Mouse (Mus musculus) cerebellum, adult 2 months (tissue): ENCODE results near the gene Raph1. TPM values are rescaled to one million over a fixed set of nuclear protein-coding genes. Genes with fewer than 3 reads are reported as not detected.

Experiments
- DNase-seq, 2 experiments: peaks; one replicate each; pipeline ENCODE4 v3.0.0; 2021
- H3K27ac ChIP-seq: fragments of 200-500 bp; 2 replicates; pipeline ENCODE4 v1.5.1; 2012; ENCODE audit warnings: low read length, control low read depth, inconsistent platforms; ENCODE audit not compliant: insufficient read depth
- H3K27me3 ChIP-seq: fragments of 200-500 bp; 2 replicates; pipeline ENCODE4 v1.6.1; 2012; ENCODE audit warnings: inconsistent platforms, mild to moderate bottlenecking, low read length, moderate library complexity; ENCODE audit not compliant: control insufficient read depth, insufficient read depth
- H3K4me1 ChIP-seq: fragments of 200-500 bp; 2 replicates; pipeline ENCODE4 v1.6.1; 2011; ENCODE audit warnings: low read length; ENCODE audit not compliant: control insufficient read depth, insufficient read depth
- H3K4me3 ChIP-seq: fragments of 200-500 bp; replicated peaks from 2 replicates; pipeline ENCODE3; 2011; ENCODE audit warnings: mild to moderate bottlenecking, low read depth, low read length, control low read depth; ENCODE audit not compliant: insufficient read depth
- CTCF ChIP-seq: fragments of 200-500 bp; IDR thresholded peaks from 2 replicates; pipeline ENCODE4 v1.5.1; 2011; ENCODE audit warnings: low read depth, mild to moderate bottlenecking, control low read depth, low read length, moderate library complexity, borderline replicate concordance; ENCODE audit not compliant: insufficient read depth
- POLR2A ChIP-seq: fragments of 200-500 bp; IDR thresholded peaks from 2 replicates; pipeline ENCODE4 v1.6.1; 2011; ENCODE audit warnings: low read length, control low read depth, borderline replicate concordance; ENCODE audit not compliant: insufficient read depth
- WGBS: fragments of 180-500 bp; shearing (Covaris S2); methylation state at CpG from one replicate; pipeline ENCODE4 v1.1.7; 2018; 5-methylcytosine and 5-hydroxymethylcytosine counted together
- polyA plus RNA-seq: library from polyadenylated mRNA; depleted of rRNA; stranded (reverse); fragments of >200 nt; gene quantifications from 2 replicates; pipeline ENCODE4 v1.2.3, GENCODE M21; 2012

The Raph1 gene
- polyA plus RNA-seq, 1 experiment: 11.1 TPM

GRCm38 (mm10) chr1:60600682-60601081 is 33.8 kb upstream of the Raph1 start:
- peaks cover 6% of the 10 kb centered on the region; the same call in 1 of the 2 replicates for H3K4me1 ChIP-seq
- TF ChIP-seq CTCF: no peak
- no peak for TF ChIP-seq POLR2A
- WGBS: 92% methylated on average over 6 of the region's 6 CpGs
- no peak overlapping the region for H3K4me3 ChIP-seq
- no peaks in the 10 kb centered on the region for H3K27me3 ChIP-seq
- no peak for DNase-seq
- no peak overlapping the region for H3K27ac ChIP-seq

- H3K4me1 ChIP-seq: peaks cover 6% of the 10 kb centered on the region; the same call in 1 of the 2 replicates
- no peak for DNase-seq
- WGBS: 93% methylated on average over 3 of the region's 3 CpGs
- no peak overlapping the region for H3K4me3 ChIP-seq
- no peaks in the 10 kb centered on the region for H3K27me3 ChIP-seq
- no peak overlapping the region for H3K27ac ChIP-seq
- TF ChIP-seq CTCF: no peak
- no peak for TF ChIP-seq POLR2A
Measured at GRCm38 (mm10) chr1:60599926-60600325, 33.0 kb upstream of the Raph1 start.

DNA sequence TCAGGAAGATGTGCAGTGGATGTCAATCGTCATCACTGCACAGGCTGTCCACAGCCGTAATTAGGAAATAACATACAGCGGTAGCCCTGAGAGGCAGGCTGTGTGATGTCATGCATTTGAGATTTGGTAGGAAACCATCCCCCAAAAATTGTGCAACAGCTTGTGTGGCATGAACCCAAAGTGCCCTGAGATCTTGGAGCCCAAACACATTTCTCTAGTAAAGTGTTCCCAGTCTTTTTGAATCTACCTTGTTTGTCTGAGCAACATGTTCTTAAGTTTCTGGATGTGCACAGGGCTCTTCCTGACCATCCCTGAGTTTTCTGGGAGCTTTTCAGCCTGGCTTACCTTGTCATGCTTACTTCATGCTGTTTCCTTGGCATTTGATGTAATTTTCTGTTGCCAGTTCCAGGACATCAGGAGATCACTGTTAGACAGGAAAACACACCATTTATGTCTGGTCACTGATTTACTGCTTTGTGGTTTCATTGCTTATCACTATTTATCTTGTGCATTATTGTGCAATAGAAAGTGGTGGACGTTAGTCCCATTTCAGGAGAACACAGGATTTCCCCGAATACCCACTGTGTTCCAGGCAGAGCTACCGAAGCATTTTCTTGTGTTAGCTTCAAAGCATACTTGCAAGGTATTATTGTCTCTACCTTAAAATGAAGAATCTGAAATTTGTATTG is 32.3 kb upstream of the Raph1 start:
- Histone ChIP-seq H3K27me3 (no peaks in the 10 kb centered on the region), H3K4me1 (peaks cover 6% of the 10 kb centered on the region; the same call in 1 of the 2 replicates), H3K27ac (no peak overlapping the region), H3K4me3 (no peak overlapping the region)
- peak; percentile 25 to 42 for DNase-seq
- 41% methylated on average over 6 of the region's 6 CpGs for WGBS
- TF ChIP-seq CTCF (no peak), POLR2A (no peak)

- no peak overlapping the region for H3K4me3 ChIP-seq
- no peak overlapping the region for H3K27ac ChIP-seq
- no peaks in the 10 kb centered on the region; the same call in 1 of the 2 replicates for H3K27me3 ChIP-seq
- peaks cover 6% of the 10 kb centered on the region; the same call in 1 of the 2 replicates for H3K4me1 ChIP-seq
- DNase-seq: no peak
- TF ChIP-seq CTCF (no peak), POLR2A (no peak)
- WGBS: 79% methylated on average over 11 of the region's 11 CpGs
Measured at GRCm38 (mm10) chr1:60596386-60597320, 29.7 kb upstream of the Raph1 start.

- H3K4me1 ChIP-seq: no peaks in the 10 kb centered on the region
- H3K27ac ChIP-seq: no peak overlapping the region
- TF ChIP-seq CTCF: no peak
- TF ChIP-seq POLR2A: no peak
- 96% methylated on average over 6 of the region's 6 CpGs for WGBS
- no peak for DNase-seq
- H3K27me3 ChIP-seq: no peaks in the 10 kb centered on the region; the same call in 1 of the 2 replicates
- H3K4me3 ChIP-seq: no peak overlapping the region
Measured at GRCm38 (mm10) chr1:60593101-60593500, 26.2 kb upstream of the Raph1 start.

GRCm38 (mm10) chr1:60588887-60589629 is 22.2 kb upstream of the Raph1 start:
- Histone ChIP-seq H3K4me3 (no peak overlapping the region), H3K4me1 (no peaks in the 10 kb centered on the region), H3K27me3 (no peaks in the 10 kb centered on the region; the same call in 1 of the 2 replicates), H3K27ac (no peak overlapping the region)
- WGBS: 76% methylated on average over 4 of the region's 4 CpGs
- TF ChIP-seq CTCF (no peak), POLR2A (no peak)
- DNase-seq: no peak

DNA sequence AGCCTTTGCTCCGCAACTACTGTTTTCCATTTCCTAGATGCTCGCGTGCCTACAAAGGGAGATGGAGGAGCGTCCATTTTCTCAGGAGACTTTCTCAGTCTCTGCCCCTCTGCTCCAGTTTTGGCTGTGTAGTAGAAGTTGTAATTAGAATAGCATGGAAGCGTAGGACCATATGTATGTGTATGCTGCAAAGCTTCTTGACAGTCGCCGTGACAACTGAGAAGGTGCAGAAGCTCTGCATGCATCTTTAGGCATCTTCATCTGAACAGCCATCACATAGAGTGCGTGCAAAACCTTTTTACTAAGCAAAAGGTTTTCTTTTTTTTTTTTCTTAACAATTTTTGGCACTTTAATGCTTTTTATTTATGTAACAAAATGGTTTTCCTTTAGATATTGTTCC is 14.1 kb upstream of the Raph1 start:
- H3K27ac ChIP-seq: no peak overlapping the region
- no peaks in the 10 kb centered on the region for H3K27me3 ChIP-seq
- no peaks in the 10 kb centered on the region for H3K4me1 ChIP-seq
- DNase-seq: no peak
- H3K4me3 ChIP-seq: no peak overlapping the region
- no peak for TF ChIP-seq POLR2A
- TF ChIP-seq CTCF: no peak
- WGBS: 81% methylated on average over 8 of the region's 8 CpGs
